Mouse (Mus musculus): ENCODE data around the gene Ms4a6c.
"Not testable (repeated sequence)": the region's sequence is repeated elsewhere in the genome, so short reads cannot be mapped to it uniquely, and the experiment has no call there.

The Ms4a6c gene

DNA sequence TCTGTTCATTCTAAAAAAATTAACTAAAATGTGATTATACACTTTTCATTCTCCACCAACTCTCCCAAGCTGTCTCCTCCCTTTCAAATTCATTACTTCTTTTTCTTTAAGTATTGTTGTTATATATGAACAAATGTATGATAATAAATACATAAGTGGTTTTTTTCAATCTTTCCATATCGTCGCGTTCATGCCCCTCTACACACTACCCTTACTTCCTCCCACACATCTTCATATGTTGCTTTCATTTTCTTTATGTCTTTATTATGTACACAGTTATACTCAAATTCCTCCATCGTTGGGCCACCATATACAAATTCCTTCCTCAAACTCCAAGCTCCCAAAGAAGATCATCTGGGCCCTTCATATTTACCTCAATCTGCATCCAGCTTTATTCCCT, 32.2 kb downstream of the Ms4a6c start:
- DNase-seq (ENCODE audit: low spot score in 2 of 2) = no peak

DNA sequence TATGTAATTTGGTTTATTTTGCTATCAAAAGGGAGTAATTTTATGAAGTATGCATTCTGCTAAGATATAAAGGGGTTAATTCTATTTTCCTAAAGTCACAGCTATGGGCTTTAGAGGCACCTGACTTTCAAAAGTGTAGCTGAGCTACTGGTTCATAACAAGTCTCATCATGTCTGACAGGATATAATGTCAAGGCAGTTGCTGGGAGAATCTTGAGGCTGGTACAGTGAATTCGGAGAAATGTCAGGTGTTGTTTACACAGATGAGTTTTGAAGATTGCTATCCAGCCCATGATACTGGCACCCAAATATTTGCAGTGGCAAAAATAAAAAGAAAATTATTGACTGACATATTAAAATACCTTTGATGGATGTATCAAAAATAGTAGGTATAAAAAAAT, 35.7 kb downstream of the Ms4a6c start:
- no peak for DNase-seq (ENCODE audit: low spot score in 2 of 2)

DNA sequence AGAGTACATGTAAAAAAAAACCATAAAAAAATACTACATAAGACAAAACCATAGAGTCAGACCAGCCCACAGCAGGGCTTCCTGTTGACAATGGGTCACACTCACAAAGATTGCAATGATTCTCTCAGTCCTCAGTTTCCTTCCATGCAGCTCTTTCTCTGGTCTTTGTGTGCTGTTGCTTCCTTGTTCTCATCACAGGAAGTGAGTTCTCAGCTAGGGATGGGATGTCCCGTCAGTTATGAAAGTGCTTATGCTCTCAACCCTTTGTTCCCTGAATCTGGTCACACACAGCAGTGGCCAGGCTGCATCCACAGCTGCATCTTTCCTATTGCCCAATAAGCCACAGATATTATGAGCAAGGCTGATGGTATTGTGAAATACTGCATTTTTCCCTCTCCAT, 44.3 kb downstream of the Ms4a6c start:
- DNase-seq (ENCODE audit: low spot score in 2 of 2) = no peak

DNA sequence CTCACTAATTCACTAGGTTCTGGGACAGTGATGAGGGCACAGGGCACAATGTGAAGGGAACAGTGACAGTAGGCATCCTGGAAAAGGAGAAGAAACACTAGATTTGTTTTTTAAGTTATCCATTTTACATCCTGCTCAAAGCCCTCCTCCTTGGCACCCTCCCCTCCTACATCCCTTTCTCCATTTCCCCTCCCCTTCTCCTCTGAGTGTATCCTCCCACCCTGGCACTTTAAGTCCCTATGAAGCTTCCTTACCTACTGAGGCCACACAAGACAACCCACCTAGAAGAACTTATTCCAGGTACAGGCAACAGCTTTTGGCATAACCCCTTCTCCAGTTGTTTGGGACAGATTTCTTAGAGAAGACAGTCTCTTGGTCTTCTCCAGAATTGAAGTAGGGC, 47.1 kb downstream of the Ms4a6c start, which contains the start of gene Ms4a6b:
Gene Ms4a6b (plus strand): TSS at position 267 of the 400 bp plus-strand sequence.
- DNase-seq (ENCODE audit: low spot score in 2 of 2) = no peak

DNA sequence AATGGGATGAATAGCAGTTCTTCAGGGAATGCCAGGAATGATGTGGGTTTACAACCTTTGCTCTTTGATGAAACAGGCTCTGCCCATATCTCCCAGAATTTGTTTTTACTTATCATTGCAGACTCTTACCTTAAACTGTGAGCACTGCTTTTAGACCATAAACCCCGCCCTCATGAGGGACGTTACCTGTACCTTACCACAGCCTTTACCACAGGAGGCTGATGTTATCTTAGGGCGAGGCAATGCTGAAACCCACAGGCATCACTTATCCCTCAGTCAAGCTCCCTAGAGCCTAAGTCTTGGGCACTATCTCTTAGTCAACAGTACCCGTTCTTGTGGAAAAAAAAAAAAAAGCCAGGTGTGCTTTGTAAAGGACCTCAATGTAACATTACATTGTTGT, 47.7 kb downstream of the Ms4a6c start:
- DNase-seq (ENCODE audit: low spot score in 2 of 2) = no peak

DNA sequence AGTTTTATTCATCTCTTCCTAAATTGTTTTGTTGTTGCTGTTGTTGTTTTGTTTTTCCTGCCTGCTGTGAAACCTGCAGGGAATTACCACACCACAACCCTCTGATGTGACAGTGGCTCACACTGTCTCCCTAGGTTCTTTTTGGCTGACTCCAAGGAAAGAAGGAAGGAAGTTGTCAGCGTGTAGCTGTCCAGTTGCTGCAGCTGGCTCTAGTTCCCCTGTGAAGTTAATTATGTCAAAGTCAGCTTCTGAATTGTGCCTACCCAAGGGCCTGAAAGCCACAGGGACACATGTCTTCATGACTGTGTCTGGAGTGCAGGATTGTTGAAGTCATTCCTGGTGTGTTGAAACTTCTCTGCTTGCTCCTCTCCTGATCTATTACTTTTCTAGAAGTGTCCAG, 48.2 kb downstream of the Ms4a6c start:
- DNase-seq (ENCODE audit: low spot score in 2 of 2) = not testable (repeated sequence)

DNA sequence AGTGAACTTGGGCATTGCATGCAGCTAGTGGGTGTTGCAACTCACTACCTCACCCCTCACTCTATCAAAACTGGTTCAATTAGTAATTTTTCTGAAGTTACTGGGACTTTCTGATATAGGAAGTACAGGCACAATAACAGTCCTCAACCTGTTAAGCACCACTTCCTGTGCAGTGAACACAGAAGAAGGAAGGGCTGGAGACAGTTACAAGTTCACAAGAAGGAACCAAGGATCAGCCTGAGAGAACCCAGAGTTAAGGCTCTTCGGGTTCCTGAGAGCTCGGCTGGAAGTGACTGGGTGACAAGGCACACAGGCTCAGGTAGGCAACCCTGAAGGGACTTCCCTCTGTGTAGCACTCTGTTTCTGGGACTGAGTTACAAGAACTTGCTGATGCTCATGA, 49.2 kb downstream of the Ms4a6c start:
- DNase-seq (ENCODE audit: low spot score in 2 of 2) = not testable (repeated sequence)

DNA sequence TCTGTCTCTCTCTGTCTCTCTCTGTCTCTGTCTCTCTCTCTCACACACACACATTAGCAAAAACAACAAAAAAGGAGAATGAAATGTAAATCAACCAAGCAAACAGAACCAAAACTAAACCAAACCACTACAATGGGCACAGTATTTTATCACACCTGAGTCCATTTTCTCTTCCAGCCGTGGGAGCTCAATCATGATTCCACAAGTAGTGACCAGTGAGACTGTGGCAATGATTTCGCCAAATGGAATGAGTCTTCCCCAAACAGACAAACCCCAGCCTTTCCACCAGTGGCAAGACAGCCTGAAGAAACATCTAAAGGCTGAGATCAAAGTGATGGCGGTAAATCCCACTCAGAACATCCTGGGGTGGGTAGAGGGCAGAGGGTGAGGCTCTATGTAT, 51.0 kb downstream of the Ms4a6c start:
- DNase-seq (ENCODE audit: low spot score in 2 of 2) = no peak
